Mouse (Mus musculus) thymus, postnatal 36 days (tissue): ENCODE data around the gene Dnase1.
A peak's percentile ranks its signal among the peaks of the same experiment; 100 is the strongest.
"Not testable (repeated sequence)": the region's sequence is repeated elsewhere in the genome, so short reads cannot be mapped to it uniquely, and the experiment has no call there.

Experiments used
- DNase-seq, 2 experiments: peaks; one replicate each; pipeline ENCODE4 v3.0.0; 2022; ENCODE audit warnings: mixed read lengths in 2 of 2

Dnase1 gene

DNA sequence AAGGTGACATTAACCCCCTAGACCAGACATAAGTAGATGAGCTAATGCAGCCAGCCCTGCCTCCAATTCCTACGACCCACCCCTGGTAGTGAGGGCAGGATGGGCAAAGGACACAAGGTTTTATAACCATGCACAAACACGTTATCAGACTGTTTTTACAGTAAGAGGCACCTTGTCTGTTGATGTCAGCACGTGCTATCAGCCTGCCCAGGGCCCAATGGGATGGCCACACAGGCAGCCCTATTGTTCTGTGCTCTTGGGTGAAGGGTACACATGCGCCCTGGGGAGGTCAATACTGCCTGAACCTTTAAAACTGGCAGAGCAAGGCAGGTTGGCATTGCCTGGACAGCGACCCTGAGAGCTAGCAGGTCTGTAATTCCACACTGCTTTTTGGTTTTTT is at the start of gene Dnase1:
Gene Dnase1, plus strand, starts transcription at position 136 of the 400 bp plus-strand sequence.
- no peak for DNase-seq

DNA sequence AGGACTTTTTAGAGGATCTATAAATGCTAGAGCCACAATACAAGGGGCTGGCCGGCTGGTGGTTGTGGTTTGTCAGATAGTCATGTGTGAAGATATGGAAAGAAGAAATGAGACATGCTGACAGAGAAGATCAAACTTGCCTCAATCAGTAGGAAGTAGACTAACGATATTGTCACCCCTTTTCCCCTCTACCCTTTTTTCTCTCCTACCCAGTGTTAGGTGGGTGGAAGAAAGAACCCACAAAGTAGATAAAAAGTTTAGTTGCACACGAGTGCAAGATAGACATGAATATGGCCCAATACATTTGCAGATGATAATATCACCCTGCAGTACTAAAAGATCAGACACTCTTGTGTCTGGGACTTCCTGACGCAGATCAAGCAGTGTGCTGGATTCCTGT is 48.3 kb upstream of the Dnase1 start:
- no peak for DNase-seq

DNA sequence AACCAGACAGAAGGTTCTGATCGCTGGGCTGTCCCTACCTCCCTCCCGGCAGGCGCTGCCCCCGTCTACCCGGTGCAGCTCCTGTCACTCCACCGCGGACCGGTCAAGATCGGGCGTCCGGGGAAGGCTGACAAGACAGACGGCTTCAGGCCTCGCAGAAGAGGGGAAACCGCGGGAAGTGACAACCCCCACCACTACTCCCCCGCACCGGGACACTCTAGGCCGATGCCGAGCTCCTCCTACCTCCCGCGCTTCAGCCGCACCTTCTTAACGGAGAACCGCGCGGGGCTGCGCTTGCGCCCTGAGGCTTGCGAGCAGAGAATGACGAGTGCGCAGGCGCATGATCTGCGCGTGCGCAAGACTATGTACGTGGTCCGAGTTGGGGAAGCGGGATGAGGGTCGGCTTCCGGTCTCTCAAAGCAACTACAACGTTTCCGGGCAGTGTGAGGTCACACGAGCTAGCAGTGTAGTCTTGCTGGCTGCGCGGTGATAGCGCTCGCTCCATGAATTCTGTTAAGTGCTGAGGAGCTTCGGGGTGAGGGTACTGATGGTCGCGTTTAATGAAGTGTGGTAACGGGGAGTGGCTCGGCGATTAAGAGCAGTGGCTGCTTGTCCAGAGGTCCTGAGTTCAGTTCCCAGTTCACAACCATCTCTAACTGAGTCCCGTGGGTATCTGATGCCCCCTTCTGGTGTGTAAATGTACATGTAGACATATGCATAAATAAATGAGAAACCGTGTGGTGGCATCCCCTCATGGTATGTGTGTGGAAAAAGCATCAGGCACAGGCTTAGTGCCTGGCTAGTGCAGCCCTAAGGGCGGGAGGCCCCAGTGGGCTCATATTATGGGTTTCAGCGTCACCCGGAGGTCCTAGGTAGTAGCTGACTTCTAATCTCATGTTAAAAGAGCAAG is 33.0 kb upstream of the Dnase1 start, which contains the start of gene Slx4:
Gene Slx4, minus strand, starts transcription at position 282 of the 910 bp plus-strand sequence.
- peak; percentile 94 to 96 for DNase-seq

DNA sequence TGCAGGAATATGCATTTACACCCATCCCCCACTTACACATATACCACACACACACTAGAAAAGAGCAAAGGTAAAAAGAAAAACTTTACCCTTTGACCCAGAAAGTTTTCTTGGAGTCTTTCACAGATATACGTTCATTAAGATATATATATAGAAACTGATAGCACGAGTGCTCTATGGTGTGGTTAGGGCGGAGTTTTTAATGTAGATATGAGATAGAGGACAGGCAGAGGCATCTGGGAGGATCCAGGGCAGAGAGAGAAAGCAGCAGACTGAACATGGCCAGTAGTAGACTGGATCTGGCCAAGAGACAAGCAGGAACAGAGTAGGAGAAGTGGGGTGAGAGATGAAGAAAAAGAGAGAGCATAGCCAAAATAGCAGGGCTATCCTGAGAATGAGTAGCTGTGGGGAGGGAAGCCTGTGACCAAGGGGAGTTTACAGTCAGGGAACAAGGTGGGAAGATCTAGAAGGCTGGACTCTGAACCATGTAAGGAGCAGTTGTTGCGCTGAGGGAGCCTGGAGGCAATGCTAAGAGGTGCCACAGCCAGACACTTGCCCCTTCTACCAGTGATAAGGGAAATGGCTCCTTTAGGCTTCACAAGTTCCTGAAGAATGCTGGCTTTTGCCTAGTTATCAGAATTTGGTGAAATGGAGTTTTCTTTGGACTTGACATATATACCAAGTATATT is 23.7 kb upstream of the Dnase1 start:
- DNase-seq = no peak

DNA sequence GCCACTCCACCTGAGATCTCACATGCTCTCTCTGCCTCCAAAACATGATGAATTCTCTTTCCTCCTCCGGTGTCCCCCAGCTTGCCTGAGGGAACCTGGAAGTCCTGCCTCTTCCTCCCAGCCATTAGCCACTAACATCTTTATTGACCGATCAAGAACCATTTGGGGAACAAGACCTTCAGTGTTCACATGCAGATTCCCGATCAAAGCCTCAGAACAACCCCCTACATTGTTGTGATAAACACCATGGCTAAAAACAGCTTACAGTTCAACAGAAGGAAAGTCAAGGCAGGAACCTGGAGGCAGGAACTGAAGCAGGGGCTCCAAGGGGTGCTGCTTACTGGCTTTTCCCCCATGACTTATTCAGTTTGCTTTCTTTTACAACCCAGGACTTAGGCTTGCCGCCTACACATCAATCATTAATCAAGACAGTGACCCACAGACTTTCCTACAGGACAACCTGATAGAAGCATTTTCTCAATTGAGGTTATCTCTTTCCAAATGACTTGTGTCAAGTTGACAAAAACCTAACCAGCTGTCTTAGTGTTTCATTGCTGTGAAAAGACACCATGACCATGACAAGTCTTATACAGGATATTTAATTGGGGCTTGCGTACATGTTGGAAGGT is 22.6 kb upstream of the Dnase1 start:
- no peak for DNase-seq

DNA sequence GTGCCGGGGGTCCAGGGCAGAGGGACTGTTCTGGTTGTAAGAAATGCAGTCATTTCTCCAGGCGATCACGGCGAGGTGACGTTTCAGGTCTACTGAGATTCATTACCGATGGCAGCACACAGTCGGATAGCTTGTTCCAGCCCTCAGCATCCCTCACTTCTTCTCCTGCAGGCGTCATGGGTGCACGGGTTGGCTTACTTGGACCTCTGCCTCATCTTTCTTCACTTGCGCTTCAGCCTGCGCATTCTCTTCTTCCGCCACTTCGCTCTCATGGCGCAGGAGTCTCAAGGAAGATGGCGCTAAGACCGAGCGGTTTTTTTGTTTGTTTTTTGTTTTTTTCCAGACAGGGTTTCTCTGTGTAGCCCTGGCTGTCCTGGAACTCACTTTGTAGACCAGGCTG is 20.0 kb upstream of the Dnase1 start:
- not testable (repeated sequence) for DNase-seq

DNA sequence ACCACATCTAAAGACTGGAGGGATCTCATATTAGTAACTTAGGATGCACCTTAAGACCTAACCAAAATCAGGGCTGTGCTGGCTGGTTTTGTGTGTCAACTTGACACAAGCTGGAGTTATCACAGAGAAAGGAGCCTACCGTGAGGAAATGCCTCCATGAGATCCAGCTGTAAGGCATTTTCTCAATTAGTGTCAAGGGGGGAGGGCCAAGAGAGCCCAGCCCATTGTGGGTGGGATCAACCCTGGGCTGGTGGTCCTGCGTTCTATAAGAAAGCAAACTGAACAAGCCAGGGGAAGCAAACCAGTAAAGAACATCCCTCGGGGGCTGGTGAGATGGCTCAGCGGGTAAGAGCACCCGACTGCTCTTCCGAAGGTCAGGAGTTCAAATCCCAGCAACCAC is 19.3 kb upstream of the Dnase1 start:
- DNase-seq = not testable (repeated sequence)

DNA sequence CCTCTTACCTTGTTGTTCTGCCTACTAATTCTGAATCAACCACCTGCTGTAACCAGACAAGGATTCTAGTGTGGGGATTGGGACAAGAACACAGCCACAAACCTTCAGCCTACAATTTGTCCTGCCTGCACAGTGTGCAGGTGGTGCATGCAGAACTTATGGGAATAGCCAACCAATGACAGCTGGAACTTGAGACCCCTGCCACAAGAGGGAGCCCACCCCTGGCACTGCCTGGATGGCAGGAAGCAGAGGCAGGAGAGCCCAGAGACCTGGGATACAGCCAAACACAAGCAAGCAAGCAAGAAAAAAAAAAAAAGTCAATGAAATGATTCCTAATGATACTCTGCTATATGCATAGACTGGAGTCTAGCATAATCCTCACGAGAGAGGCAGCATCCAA is 15.5 kb upstream of the Dnase1 start:
- no peak for DNase-seq

DNA sequence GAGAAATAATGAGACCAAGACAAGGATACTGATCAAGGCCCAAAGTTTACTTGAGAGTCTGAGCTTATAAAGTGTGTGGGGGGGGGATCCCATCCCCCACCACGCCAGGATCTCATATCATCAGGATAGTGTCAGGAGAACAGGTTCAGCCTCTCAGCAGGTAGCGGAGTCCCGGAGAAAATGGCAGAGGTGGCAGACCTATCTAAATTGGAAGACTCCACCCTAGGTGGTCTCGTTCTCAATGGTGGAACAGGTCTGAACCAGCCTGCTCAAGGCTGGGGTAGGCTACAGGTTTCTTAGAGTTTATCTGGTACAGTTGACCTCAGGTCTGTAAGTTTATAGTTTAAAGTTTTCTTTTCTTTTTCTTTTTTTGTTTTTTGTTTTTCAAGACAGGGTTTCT is 14.0 kb upstream of the Dnase1 start:
- DNase-seq = no peak

DNA sequence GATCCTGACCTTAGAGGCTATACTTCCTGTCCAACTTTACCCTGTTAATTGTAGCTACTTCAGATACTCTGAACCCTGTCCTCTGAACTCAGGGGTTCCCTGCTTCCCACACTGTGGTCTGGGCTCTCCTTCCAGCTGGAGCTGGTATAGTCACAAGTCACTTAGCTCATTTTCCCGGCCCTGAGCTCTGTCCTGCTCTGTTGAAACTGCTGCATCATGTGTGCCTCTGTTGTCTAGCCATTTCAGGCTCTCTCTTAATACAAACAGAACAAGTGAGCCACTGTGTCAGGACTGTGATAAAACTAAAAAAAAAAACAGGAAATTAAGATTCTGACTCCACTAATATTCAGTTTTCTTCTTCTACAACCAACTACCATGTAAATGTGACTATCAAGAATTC is 10.1 kb upstream of the Dnase1 start:
- DNase-seq = no peak

DNA sequence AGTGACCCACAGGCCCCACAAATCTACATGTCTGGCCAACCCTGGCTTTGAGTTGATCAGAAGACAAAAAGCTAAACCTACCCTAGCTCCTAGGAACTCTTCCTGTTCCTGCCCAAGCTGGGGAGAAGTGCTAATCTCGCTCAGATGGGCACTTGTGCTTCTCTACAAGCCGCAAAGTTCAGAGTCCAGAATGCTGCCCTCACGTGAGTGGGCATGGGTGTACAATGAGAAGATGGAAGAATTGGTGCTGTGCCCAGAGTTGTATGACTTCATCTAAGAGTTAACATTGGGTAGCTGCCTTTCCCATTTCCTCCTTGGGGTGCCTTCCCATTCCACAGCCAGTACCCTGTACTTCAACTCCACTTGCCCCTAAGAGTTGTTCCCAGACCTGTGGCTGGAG is 9.5 kb upstream of the Dnase1 start:
- no peak for DNase-seq

DNA sequence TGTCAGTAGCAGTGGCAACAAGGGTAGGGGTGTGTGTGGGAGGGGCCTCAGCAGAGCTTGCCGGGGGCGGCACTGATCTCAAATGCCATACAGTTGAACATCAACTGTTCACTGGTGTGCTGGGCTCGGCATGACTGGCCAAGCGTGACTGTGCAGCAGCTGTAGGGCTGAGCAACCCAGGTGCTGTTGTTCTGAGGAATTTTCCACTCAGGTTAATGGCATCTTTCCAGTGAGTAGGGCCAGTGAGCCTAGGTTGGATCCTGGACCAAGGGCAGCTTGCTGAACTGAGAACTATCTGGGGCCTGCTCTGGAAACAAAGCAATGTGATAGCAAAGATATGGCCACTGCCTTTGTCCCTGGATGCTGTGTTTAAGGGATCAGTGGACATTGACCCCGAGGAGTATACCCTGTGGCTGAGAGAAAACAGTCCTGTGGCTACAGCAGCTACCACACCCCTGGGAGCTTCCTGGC is 7.3 kb upstream of the Dnase1 start:
- no peak for DNase-seq

DNA sequence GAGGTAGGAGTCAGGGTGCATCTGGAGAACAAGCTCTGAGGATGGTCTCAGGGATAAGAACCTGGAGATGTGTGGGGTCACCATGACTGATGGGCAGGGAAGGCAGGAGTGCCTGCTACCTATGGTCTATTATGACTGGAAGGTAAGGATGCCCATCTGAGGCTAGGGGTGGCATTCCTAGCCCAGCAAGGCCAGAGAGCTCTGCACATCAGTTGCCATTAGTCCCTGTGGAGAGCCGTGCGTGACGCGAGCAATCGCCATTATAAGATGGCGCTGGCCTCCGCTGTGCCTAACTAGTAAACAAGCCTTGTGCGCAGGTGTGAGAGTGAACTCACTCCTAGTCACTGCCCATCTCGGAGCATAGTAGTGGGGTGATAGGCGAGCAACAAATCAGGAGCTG is 6.2 kb upstream of the Dnase1 start:
- no peak for DNase-seq

DNA sequence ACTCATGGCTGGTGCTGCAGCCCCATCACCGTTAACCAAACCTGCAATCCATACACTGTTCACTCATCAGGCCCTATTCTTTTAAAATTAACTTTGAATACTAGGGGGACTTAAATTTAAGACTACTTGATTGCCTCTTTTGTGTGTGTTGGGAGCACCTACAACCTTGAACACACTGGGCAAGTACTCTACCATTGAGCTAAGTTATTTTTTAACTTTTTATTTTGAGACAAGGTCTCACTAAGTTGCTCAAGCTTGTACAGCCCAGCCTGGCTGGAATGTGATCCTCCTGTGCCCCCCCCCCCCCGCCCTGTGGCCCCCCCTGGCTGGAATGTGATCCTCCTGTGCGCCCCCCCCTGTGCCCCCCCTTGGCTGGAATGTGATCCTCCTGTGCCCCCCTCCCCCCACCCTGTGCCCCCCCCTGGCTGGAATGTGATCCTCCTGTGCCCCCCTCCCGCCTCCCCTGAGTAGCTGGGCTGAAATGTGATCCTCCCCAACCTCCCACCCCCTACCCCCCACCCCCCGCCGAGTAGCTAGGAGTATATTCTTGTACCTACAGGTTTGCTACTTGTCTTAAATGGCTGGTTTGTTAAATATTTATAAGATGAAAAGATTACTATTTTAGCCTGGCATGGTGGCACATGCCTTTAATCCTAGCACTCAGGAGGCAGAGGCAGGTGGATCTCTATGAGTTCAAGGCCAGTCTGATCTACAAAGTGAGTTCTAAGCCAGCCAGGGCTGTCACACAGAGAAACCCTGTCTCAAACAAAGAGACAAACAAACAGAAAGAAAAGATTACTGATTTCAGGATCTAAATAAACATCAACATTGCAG is 5.1 kb upstream of the Dnase1 start:
- no peak for DNase-seq

DNA sequence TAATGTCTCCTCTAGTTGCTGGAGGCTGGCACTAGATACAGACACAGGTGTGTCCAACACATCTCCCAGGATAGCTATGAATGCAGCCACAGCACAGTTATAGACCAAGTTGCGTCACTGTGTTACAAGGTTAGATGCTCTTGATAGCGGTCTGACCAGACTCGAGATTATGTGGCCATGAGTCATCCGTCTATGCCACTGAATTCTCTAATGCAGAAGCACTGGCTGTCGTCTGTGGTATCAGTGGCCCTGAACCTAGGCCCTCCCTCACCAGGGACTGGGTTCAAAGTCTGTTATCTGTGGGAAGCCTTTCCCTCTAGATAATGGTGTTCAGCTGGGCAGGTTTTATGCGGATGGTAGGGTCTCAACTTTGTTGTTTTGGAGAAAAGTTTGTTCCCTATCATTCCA is 4.4 kb upstream of the Dnase1 start:
- DNase-seq = no peak

DNA sequence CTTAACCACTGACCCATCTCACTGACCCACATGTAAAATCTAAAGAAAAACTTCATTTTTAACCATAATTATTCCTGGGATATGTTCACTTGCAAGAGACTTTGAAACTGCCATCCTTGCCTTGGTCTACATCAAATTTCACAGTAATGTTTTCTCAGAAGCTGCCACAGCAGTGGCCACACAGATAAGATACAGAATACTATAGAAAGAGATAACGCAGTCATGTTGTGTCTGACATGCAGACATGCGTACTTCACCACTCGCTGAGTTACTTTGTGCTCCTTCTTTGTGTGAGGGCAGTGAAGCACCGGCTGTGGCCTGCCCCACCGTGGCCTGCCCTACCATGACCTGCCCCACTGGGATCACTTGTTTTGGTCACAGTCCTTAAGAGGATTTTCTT is 2.8 kb upstream of the Dnase1 start:
- DNase-seq = no peak

DNA sequence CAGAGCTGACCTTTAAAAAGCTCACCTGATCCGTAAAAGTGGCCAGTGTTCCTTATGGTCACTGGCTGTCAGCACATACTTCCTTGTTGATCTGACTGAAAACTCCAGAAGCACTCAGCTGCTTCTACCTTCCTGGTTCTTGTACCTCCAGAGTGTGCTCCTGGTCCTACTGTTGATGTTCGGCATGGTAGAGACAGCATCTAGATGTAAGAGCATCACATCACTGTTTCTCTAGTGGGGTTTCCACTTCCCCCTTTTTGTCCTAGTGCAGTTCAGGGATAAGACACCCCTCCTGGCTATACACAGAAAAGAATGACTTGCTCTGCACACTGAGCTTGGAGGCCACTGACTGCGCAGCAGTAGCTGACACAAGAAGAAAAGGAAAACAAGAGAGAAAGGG is 2.3 kb upstream of the Dnase1 start:
- DNase-seq = no peak

DNA sequence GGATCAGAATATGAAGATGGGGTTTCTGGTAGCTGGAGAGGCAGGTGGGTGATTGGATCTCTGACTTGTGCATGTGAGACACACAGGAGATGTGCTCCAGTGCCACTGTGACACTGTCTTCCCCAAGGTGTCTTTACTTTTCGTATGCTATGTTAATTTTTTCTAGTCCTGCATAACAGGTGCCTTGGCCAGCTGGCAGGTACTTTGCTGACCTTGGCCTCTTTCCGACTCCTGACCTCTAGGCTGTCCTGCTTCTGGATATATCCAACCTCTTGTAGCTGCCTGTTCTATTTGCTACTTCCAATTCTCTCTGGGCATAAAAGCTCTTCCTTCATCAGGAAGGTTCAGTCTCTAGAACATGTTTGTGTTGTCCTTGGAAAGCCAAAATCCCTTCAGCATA is 1.2 kb upstream of the Dnase1 start:
- no peak for DNase-seq

DNA sequence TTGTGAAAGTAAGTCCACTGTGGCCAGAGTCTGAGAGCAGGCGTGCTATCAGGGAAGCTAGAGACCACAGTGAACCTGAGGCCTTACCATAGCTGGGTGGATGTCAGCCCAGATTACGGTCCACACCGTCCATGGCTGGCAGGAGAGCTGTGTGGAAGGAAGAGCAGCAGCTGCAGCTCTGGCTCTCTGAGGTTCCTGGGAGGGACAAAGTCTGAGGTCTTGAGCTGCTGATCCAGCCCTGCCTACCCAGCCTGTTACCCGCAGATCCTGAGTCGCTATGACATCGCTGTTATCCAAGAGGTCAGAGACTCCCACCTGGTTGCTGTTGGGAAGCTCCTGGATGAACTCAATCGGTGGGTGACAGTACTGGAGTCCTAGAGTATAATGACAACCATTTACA is 948 bp downstream of the Dnase1 start:
- DNase-seq = no peak

DNA sequence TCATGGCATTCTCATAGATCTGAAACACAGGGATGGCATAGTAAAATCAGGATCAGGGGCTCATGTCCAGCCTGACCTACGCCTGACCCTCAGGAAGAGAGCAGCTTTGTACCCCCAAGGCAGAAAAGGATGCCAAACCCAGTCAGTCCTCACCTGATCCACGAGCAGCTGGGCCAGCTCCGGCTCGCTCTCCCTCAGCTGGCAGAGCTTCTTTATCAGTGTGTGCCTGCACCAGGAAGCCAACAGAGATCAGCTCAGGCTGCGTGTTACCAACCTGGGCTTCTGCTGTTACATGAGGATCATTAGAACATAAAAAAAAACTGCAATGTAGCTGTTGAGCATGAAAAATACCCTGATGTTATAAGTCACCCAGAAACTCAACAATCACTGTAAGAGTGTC is 3.5 kb downstream of the Dnase1 start:
- DNase-seq = no peak

DNA sequence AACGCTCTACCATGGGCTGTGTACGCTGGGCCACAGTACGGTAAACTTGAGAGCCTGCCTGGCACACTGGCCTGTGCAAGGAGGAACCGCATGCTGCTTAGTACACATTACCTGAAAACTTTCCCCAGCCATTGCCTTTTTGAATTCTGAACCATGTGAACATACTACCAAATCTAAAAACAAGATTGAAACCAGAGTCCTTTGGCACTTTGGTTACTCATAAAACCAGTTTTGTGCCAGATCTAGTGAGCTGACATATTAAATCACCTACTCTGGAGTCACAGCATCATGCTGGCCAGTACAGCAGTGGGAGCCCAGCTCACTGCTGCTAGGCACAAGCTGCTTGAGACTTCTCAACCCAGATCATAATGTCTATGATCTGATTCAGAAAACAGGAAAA is 4.9 kb downstream of the Dnase1 start:
- no peak for DNase-seq

DNA sequence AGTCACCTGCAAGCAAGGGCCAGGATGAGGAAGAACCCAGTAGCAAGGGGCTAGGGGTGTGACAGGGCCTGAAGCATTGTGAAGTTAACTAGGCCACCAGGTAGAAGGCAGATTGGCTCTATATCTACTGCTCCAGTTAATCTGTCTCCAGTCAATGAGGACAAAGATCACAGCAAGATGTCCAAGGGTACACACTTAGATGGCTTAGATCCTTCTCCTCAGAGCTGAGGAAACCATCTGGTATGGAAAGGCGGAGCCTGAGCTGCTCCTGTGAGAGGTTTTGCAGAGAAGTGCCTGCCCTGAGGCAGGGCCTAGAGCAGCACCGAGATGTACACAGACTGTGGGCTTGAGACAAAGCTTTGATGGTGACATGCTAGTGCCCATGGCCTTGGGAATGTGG is 7.4 kb downstream of the Dnase1 start:
- DNase-seq = no peak

DNA sequence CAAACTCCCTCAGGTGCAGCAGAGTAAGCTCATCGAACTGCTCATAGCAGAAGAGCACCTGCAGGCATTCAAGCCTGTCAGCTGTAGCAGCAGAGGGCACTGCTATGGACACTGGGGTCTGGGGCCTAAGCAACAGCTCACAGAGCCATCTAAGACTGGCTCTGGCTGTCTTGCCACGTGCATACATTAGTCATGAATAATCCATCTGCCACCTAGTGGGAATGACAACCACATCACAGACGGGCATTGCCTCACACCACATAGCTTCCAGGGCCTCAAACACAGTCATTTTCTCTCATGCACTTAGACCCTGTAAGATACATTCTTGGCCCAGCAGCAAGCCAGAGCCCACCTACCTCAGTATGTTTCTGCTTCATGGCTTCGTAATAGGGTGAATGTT is 8.8 kb downstream of the Dnase1 start:
- no peak for DNase-seq
